Mouse (Mus musculus): Measurements from ENCODE around the gene Daam2. TPM values are rescaled to one million over a fixed set of nuclear protein-coding genes. Genes with fewer than 3 reads are reported as not detected.
A peak's percentile ranks its signal among the peaks of the same experiment; 100 is the strongest.

Gene Daam2
- polyA plus RNA-seq, 1 experiment from 2014 or later: 2.1 TPM

GRCm38 (mm10) chr17:49434236-49434635 lies 129.9 kb downstream of the Daam2 start:
- WGBS: 71% methylated on average over 6 of the region's 6 CpGs
- Histone ChIP-seq H3K36me3 (ENCODE audit: control insufficient read depth, insufficient read depth, low read length) (peaks cover 14% of the 10 kb centered on the region), H3K4me3 (ENCODE audit: low read length) (no peak overlapping the region), H3K4me1 (ENCODE audit: control insufficient read depth, insufficient read depth, low read depth, low read length) (peaks cover 8% of the 10 kb centered on the region), H3K9me3 (ENCODE audit: control insufficient read depth, low read length) (no peaks in the 10 kb centered on the region), H3K4me2 (ENCODE audit: low read length) (no peak overlapping the region), H3K9ac (ENCODE audit: low read depth, low read length) (no peak overlapping the region), H3K27me3 (replicated peaks; ENCODE audit: control insufficient read depth, insufficient read depth, low read length) (no peaks in the 10 kb centered on the region), H3K27ac (ENCODE audit: low read depth, low read length) (no peak overlapping the region)
- no peak for ATAC-seq

DNA sequence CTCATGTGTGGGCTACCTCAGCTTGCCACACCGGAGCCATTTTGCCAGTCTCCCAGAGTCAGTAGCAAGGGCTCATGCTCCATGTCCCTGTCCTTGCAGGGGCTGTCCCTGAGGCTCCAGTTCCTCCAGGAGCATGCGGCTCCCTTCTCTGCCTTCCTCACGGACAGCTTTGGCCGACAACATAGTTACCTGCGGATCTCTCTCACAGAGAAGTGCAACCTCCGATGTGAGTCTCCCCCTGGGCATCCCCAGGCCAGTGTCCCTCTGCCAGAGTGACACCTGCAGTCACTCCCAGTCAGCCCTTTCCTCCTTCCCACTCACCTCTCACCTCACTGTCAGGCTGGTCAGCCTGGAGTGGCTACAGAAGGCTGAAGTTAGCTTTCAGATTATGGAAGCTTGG lies 131.1 kb downstream of the Daam2 start:
- WGBS: 94% methylated on average over 6 of the region's 6 CpGs
- ATAC-seq: no peak
- Histone ChIP-seq H3K9me3 (ENCODE audit: control insufficient read depth, low read length) (no peaks in the 10 kb centered on the region), H3K36me3 (ENCODE audit: control insufficient read depth, insufficient read depth, low read length) (peaks cover 14% of the 10 kb centered on the region), H3K27ac (ENCODE audit: low read depth, low read length) (no peak overlapping the region), H3K27me3 (replicated peaks; ENCODE audit: control insufficient read depth, insufficient read depth, low read length) (no peaks in the 10 kb centered on the region), H3K4me2 (ENCODE audit: low read length) (no peak overlapping the region), H3K4me1 (ENCODE audit: control insufficient read depth, insufficient read depth, low read depth, low read length) (peaks cover 14% of the 10 kb centered on the region), H3K9ac (ENCODE audit: low read depth, low read length) (no peak overlapping the region), H3K4me3 (ENCODE audit: low read length) (no peak overlapping the region)

DNA sequence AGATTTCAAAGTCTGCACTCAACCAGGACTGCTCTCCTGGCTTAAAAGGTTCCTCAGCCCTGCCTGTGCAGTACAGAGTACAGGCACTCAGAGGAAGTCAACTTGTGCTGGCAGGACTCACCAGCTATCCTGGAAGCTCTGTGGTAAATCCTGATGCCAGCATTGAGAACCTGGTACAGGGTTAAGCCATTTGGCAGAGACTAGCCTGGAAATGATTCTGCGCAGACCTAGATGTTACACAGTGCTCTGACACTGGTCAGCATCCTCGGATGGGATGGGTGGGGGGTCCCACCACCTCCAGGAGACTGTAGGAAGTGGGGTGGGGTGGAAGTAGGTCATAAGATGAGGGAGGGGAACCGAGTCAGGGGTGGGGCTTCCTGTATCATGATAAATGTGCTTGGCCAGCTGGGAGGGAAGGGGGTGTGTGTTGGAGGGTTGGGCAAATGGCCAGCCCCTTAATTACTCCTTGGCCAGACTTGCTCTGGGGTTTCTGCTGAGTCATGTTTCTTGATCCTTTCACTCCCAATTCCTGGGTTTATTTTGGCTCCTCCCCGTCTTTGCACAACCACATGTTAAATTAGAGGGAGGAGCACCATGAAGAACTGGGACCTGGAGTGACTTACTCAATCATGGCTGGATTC lies 132.0 kb downstream of the Daam2 start:
- Histone ChIP-seq H3K4me3 (ENCODE audit: low read length) (no peak overlapping the region), H3K27ac (ENCODE audit: low read depth, low read length) (no peak overlapping the region), H3K4me2 (ENCODE audit: low read length) (no peak overlapping the region), H3K9me3 (ENCODE audit: control insufficient read depth, low read length) (no peaks in the 10 kb centered on the region), H3K27me3 (replicated peaks; ENCODE audit: control insufficient read depth, insufficient read depth, low read length) (no peaks in the 10 kb centered on the region), H3K36me3 (ENCODE audit: control insufficient read depth, insufficient read depth, low read length) (peaks cover 14% of the 10 kb centered on the region), H3K4me1 (ENCODE audit: control insufficient read depth, insufficient read depth, low read depth, low read length) (peaks cover 14% of the 10 kb centered on the region), H3K9ac (ENCODE audit: low read depth, low read length) (no peak overlapping the region)
- WGBS: 69% methylated on average over 4 of the region's 4 CpGs
- no peak for ATAC-seq

DNA sequence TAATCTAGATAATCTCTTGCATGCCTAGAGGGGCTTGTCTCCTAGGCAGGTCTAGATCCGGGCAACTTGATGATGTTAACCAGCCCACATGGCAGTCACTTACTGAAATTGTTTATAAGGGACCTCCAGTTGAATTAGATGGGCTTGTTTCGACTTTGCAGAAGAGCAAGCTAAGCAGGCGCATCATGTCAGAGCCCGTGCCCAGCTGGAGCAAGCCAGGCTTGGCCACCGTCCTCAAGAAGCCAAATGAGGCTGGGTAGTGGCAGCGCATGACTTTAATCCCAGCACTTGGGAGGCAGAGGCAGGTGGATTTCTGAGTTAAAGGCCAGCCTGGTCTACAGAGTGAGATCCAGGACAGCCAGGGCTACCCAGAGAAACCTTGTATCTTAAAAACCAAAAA lies 133.0 kb downstream of the Daam2 start:
- Histone ChIP-seq H3K9me3 (ENCODE audit: control insufficient read depth, low read length) (no peaks in the 10 kb centered on the region), H3K4me1 (ENCODE audit: control insufficient read depth, insufficient read depth, low read depth, low read length) (peaks cover 14% of the 10 kb centered on the region), H3K4me3 (ENCODE audit: low read length) (no peak overlapping the region), H3K4me2 (ENCODE audit: low read length) (no peak overlapping the region), H3K27me3 (replicated peaks; ENCODE audit: control insufficient read depth, insufficient read depth, low read length) (no peaks in the 10 kb centered on the region), H3K9ac (ENCODE audit: low read depth, low read length) (no peak overlapping the region), H3K36me3 (ENCODE audit: control insufficient read depth, insufficient read depth, low read length) (peaks cover 14% of the 10 kb centered on the region), H3K27ac (ENCODE audit: low read depth, low read length) (no peak overlapping the region)
- 95% methylated on average over 6 of the region's 6 CpGs for WGBS
- no peak for ATAC-seq

GRCm38 (mm10) chr17:49430136-49430535 lies 134.0 kb downstream of the Daam2 start:
- H3K9me3 ChIP-seq (ENCODE audit: control insufficient read depth, low read length): no peaks in the 10 kb centered on the region
- no peak overlapping the region for H3K4me3 ChIP-seq (ENCODE audit: low read length)
- H3K4me2 ChIP-seq (ENCODE audit: low read length): no peak overlapping the region
- no peaks in the 10 kb centered on the region for H3K27me3 ChIP-seq (replicated peaks; ENCODE audit: control insufficient read depth, insufficient read depth, low read length)
- no peak overlapping the region for H3K27ac ChIP-seq (ENCODE audit: low read depth, low read length)
- H3K4me1 ChIP-seq (ENCODE audit: control insufficient read depth, insufficient read depth, low read depth, low read length): peaks cover 14% of the 10 kb centered on the region
- WGBS: 74% methylated on average over 6 of the region's 6 CpGs
- no peak for ATAC-seq
- H3K36me3 ChIP-seq (ENCODE audit: control insufficient read depth, insufficient read depth, low read length): peaks cover 6% of the 10 kb centered on the region
- no peak overlapping the region; the same call in 1 of the 2 replicates for H3K9ac ChIP-seq (ENCODE audit: low read depth, low read length)

DNA sequence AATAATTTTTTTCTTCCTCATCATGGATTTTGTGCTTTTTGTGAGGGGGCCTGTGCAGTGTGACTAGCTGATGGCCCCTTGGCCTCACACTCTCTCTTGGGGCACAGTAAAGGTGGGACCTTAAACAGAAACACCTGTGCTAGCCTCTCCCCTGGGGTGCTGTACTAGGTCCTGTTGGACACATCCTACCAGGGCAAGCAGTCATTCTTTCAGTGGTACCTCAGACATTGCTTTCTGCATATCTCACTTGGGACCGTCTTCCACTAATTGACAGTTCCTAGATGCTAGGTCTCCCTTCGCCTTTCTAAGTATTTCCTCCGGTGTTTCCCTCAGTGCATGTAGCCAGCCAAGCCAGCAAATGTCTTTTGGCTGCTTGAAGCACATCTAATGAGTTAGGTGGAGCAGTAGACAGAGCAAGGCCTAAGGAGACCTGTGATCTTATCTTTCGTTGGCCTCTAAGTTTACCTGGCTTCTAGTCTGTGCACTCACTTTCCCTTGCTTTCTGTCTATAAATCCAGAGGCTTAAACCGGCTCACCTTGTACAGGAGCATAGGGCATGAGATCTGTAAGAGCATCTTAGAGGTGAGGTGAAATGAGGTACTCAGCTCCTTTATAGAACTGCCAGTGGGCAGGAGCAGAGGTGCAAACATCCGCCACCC lies 134.5 kb downstream of the Daam2 start:
- ATAC-seq: no peak
- Histone ChIP-seq H3K4me2 (ENCODE audit: low read length) (peak overlapping the region; percentile 76), H3K4me1 (ENCODE audit: control insufficient read depth, insufficient read depth, low read depth, low read length) (peaks cover 14% of the 10 kb centered on the region), H3K27ac (ENCODE audit: low read depth, low read length) (no peak overlapping the region), H3K4me3 (ENCODE audit: low read length) (no peak overlapping the region), H3K9ac (ENCODE audit: low read depth, low read length) (no peak overlapping the region; the same call in none of the 2 replicates), H3K9me3 (ENCODE audit: control insufficient read depth, low read length) (no peaks in the 10 kb centered on the region), H3K36me3 (ENCODE audit: control insufficient read depth, insufficient read depth, low read length) (0 out of 2 replicates have a peak, but pooled peaks cover 2% of the 10 kb centered on the region), H3K27me3 (replicated peaks; ENCODE audit: control insufficient read depth, insufficient read depth, low read length) (no peaks in the 10 kb centered on the region)
- 96% methylated on average over 6 of the region's 6 CpGs for WGBS

DNA sequence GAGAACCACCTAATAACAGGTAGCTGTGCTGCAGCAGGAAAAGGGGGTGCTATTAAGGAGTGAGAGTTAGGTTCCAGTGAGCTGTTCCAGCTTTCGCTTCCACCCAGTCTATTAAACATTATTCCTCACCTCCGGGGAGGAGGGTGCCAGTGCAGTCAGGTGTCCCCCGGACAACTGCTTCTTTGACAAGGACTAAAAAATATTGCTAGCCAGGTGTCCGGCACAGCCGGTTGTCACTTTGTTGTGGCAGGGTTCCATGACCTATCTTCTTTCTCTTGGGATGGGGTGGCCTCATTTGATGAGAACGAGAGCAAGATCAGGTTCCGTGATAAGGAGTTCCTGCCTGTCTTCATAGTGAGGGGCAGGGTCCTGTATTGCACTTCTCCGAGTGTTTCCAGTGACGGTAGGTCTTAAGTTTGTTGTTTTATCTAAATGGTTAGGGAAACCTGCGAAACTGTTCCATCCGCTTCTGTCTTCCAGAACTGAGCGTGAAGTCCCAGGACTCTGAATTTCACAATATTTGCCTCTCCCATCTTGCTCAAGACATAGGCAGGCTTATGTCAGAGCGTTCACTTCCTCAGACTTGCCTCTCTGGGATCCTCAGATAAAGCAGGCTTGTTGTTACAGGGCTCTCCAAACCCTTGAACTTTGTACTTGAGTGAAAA lies 135.3 kb downstream of the Daam2 start:
- Histone ChIP-seq H3K27me3 (replicated peaks; ENCODE audit: control insufficient read depth, insufficient read depth, low read length) (no peaks in the 10 kb centered on the region), H3K4me3 (ENCODE audit: low read length) (peak overlapping the region; percentile 88), H3K36me3 (ENCODE audit: control insufficient read depth, insufficient read depth, low read length) (0 out of 2 replicates have a peak, but pooled peaks cover 2% of the 10 kb centered on the region), H3K27ac (ENCODE audit: low read depth, low read length) (no peak overlapping the region), H3K9ac (ENCODE audit: low read depth, low read length) (peak overlapping the region; percentile 93), H3K4me1 (ENCODE audit: control insufficient read depth, insufficient read depth, low read depth, low read length) (peaks cover 14% of the 10 kb centered on the region), H3K4me2 (ENCODE audit: low read length) (peak overlapping the region; percentile 76), H3K9me3 (ENCODE audit: control insufficient read depth, low read length) (no peaks in the 10 kb centered on the region)
- no peak for ATAC-seq
- 63% methylated on average over 13 of the region's 13 CpGs for WGBS

DNA sequence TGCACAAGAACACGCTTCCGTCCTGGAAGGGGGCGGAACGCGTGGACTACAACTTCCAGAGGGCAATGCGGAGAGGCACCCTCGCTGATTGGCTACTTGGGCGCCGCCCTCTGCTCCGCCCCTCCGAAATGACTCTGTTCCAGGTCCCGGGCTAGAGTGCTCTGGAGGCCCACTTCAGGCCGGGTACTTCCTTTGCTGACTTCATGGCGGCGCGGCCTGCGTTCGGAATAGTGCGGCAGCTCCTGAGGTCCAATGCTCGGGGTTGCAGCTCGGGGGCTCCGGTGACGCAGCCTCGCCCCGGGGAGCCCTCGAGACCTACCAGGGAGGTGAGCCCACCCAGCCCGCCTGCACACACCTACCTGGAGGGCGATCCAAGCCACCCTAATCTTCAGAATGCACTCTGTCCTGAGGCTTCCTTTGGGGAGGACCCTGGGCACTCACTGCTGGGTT lies 135.9 kb downstream of the Daam2 start, which contains the start of gene Mocs1:
Gene Mocs1 (plus strand): TSS at position 124 of the 450 bp plus-strand sequence.
- under 1% methylated on average over 28 of the region's 28 CpGs for WGBS
- H3K4me2 ChIP-seq (ENCODE audit: low read length): peak within 1 kb of the TSS; percentile 76
- no peaks in the 10 kb centered on the region for H3K27me3 ChIP-seq (replicated peaks; ENCODE audit: control insufficient read depth, insufficient read depth, low read length)
- H3K27ac ChIP-seq (ENCODE audit: low read depth, low read length): peak within 1 kb of the TSS; percentile 66; the same call in 1 of the 2 replicates
- H3K4me1 ChIP-seq (ENCODE audit: control insufficient read depth, insufficient read depth, low read depth, low read length): peaks cover 14% of the 10 kb centered on the region
- H3K4me3 ChIP-seq (ENCODE audit: low read length): peak within 1 kb of the TSS; percentile 88
- H3K36me3 ChIP-seq (ENCODE audit: control insufficient read depth, insufficient read depth, low read length): 0 out of 2 replicates have a peak, but pooled peaks cover 2% of the 10 kb centered on the region
- H3K9me3 ChIP-seq (ENCODE audit: control insufficient read depth, low read length): no peaks in the 10 kb centered on the region
- peak within 1 kb of the TSS; percentile 93 for H3K9ac ChIP-seq (ENCODE audit: low read depth, low read length)
- ATAC-seq: peak; percentile 99

All from hindbrain, embryonic 16.5 days (tissue).